In genomic region chr2:136149530-136149929, GRCm38 (mm10) we compare ENCODE assay signal across 9 mouse cellular contexts.
DNase-seq lines count a peak whose midpoint lies in the region; ATAC-seq and TF ChIP-seq lines count a peak whose summit lies in the region.
"Had no signal": no experiment of that assay in that cellular context is flagged by ENCODE, and none has a peak within 500 bp of the region (broad histone marks: within the 10 kb centered on the region; RNA-seq: fewer than 3 reads in every experiment).

No protein-coding gene starts in this region.

- 33% methylated on average over 4 of the region's 4 CpGs for WGBS in heart, embryonic 11.5 days (ENCODE audit: insufficient replicate concordance)
- WGBS in forebrain, embryonic 15.5 days = 40% methylated on average over 4 of the region's 4 CpGs
- 28% methylated on average over 4 of the region's 4 CpGs for WGBS in lung, postnatal 0 days

- H3K9me3 ChIP-seq in heart, embryonic 11.5 days (replicated peaks; ENCODE audit: control insufficient read depth, low read length) = no peaks in the 10 kb centered on the region
- H3K9me3 ChIP-seq in forebrain, embryonic 15.5 days = no peaks in the 10 kb centered on the region
- no peaks in the 10 kb centered on the region for H3K9me3 ChIP-seq in lung, postnatal 0 days (ENCODE audit: low read length)
- H3K9me3 ChIP-seq: heart, embryonic 15.5 days had no signal

- H3K4me2 ChIP-seq in heart, embryonic 11.5 days = no peak overlapping the region
- no peak overlapping the region for H3K4me2 ChIP-seq in forebrain, embryonic 15.5 days (replicated peaks)
- no peak overlapping the region for H3K4me2 ChIP-seq in lung, postnatal 0 days (replicated peaks; ENCODE audit: low read depth, low read length)
- H3K4me2 ChIP-seq: heart, embryonic 15.5 days had no signal

- H3K27me3 ChIP-seq in heart, embryonic 11.5 days (ENCODE audit: control insufficient read depth, insufficient read depth, low read length) = no peaks in the 10 kb centered on the region
- no peaks in the 10 kb centered on the region for H3K27me3 ChIP-seq in forebrain, embryonic 15.5 days
- H3K27me3 ChIP-seq in lung, postnatal 0 days (replicated peaks; ENCODE audit: insufficient read depth, low read length) = no peaks in the 10 kb centered on the region
- H3K27me3 ChIP-seq: heart, embryonic 15.5 days had no signal

- H3K36me3 ChIP-seq in heart, embryonic 11.5 days (ENCODE audit: control insufficient read depth, insufficient read depth, low read length) = no peaks in the 10 kb centered on the region
- H3K36me3 ChIP-seq in forebrain, embryonic 15.5 days = no peaks in the 10 kb centered on the region
- no peaks in the 10 kb centered on the region for H3K36me3 ChIP-seq in lung, postnatal 0 days (ENCODE audit: insufficient read depth, low read length)
- H3K36me3 ChIP-seq: heart, embryonic 15.5 days had no signal

- peak; percentile 62 for TF ChIP-seq CTCF in lung, postnatal 0 days (IDR thresholded peaks at IDR 0.05)

- ATAC-seq in heart, embryonic 11.5 days (replicated peaks; ENCODE audit: insufficient number of reproducible peaks, low FRiP score, low TSS enrichment) = no peak
- peak; percentile 68 for ATAC-seq in forebrain, embryonic 15.5 days (replicated peaks)
- ATAC-seq in lung, postnatal 0 days = no peak

- DNase-seq in heart, adult 8-10 months (ENCODE audit: low spot score) = peak; percentile 9
- peak; percentile 71 for DNase-seq in Muller cell, postnatal 12 days (ENCODE audit: inconsistent ontology term)
- DNase-seq in lung, postnatal 0 days (ENCODE audit: low spot score) = peak; percentile 61
- peak; percentile 6 for DNase-seq in yolk sac, embryonic 10.5 days (ENCODE audit: low spot score)
- DNase-seq in adrenal gland, postnatal 10 days = no peak
- DNase-seq in urinary bladder, adult 2 months (ENCODE audit: low spot score) = no peak

- no peak for TF ChIP-seq EP300 in lung, postnatal 0 days (IDR thresholded peaks at IDR 0.05)

- no peaks in the 10 kb centered on the region for H3K4me1 ChIP-seq in heart, embryonic 11.5 days (ENCODE audit: control insufficient read depth, insufficient read depth, low read length)
- no peaks in the 10 kb centered on the region for H3K4me1 ChIP-seq in forebrain, embryonic 15.5 days
- H3K4me1 ChIP-seq in lung, postnatal 0 days (ENCODE audit: insufficient read depth, low read depth, low read length) = no peaks in the 10 kb centered on the region
- H3K4me1 ChIP-seq: heart, embryonic 15.5 days had no signal

- no peak overlapping the region for H3K4me3 ChIP-seq in heart, embryonic 11.5 days (ENCODE audit: low read depth, low read length)
- H3K4me3 ChIP-seq in forebrain, embryonic 15.5 days = no peak overlapping the region
- H3K4me3 ChIP-seq in lung, postnatal 0 days (ENCODE audit: low read depth, low read length) = no peak overlapping the region
- H3K4me3 ChIP-seq: heart, embryonic 15.5 days had no signal

- no peak overlapping the region for H3K27ac ChIP-seq in heart, embryonic 11.5 days (ENCODE audit: low read depth, low read length)
- no peak overlapping the region for H3K27ac ChIP-seq in forebrain, embryonic 15.5 days (replicated peaks)
- H3K27ac ChIP-seq in lung, postnatal 0 days (ENCODE audit: low read length) = no peak overlapping the region
- H3K27ac ChIP-seq: heart, embryonic 15.5 days had no signal

- no peak overlapping the region for H3K9ac ChIP-seq in heart, embryonic 11.5 days (ENCODE audit: low read depth, low read length)
- H3K9ac ChIP-seq in forebrain, embryonic 15.5 days (replicated peaks) = no peak overlapping the region
- H3K9ac ChIP-seq in lung, postnatal 0 days (replicated peaks; ENCODE audit: low read depth) = no peak overlapping the region
- H3K9ac ChIP-seq: heart, embryonic 15.5 days had no signal

Comparison
In these comparisons a context has a peak if more than half of its experiments do, and no peak if none do; other contexts are left out.
1. DNase-seq: peak in heart, adult 8-10 months (single experiment), Muller cell, postnatal 12 days (single experiment), lung, postnatal 0 days (single experiment) and yolk sac, embryonic 10.5 days (single experiment); none in adrenal gland, postnatal 10 days (single experiment) and urinary bladder, adult 2 months (single experiment).